In genomic region chr11:96944844-96945580, GRCm38 (mm10) we compare ENCODE assay signal across 8 mouse cellular contexts. TPM values are rescaled to one million over a fixed set of nuclear protein-coding genes. Genes with fewer than 3 reads are reported as not detected.
DNase-seq lines count a peak whose midpoint lies in the region; ATAC-seq and TF ChIP-seq lines count a peak whose summit lies in the region.

No protein-coding gene starts in this region.

- no peaks in the 10 kb centered on the region for H3K27me3 ChIP-seq in forebrain, embryonic 16.5 days (replicated peaks; ENCODE audit: control insufficient read depth, insufficient read depth, low read length)
- no peaks in the 10 kb centered on the region for H3K27me3 ChIP-seq in liver, embryonic 15.5 days

- peak overlapping the region; percentile 74 for H3K4me3 ChIP-seq in gastrocnemius, adult 2 months
- H3K4me3 ChIP-seq in forebrain, embryonic 16.5 days (replicated peaks; ENCODE audit: low read length): peak overlapping the region; percentile 54
- peak overlapping the region; percentile 83 for H3K4me3 ChIP-seq in liver, embryonic 15.5 days (replicated peaks)

- H3K36me3 ChIP-seq in forebrain, embryonic 16.5 days (ENCODE audit: control insufficient read depth, insufficient read depth): no peaks in the 10 kb centered on the region
- H3K36me3 ChIP-seq in liver, embryonic 15.5 days (replicated peaks): peaks cover 41% of the 10 kb centered on the region

- intact Hi-C loops in gastrocnemius, adult 2 months (cut with DNase I): no loop called here
- intact Hi-C loops in gastrocnemius, postnatal 14 days (cut with DNase I; ENCODE audit: low total_unique reads): no loop called here

- no peak for ATAC-seq in forebrain, embryonic 16.5 days
- ATAC-seq in liver, embryonic 15.5 days (ENCODE audit: insufficient read depth): no peak

- 87% methylated on average over 14 of the region's 14 CpGs for WGBS in forebrain, embryonic 16.5 days
- 20% methylated on average over 14 of the region's 14 CpGs for WGBS in liver, embryonic 15.5 days (ENCODE audit: insufficient replicate concordance)

- peak; percentile 38 for DNase-seq in gastrocnemius, adult 2 months
- no peak for DNase-seq in gastrocnemius, postnatal 14 days
- DNase-seq in 416B (ENCODE audit: low read depth): peak; percentile 47
- DNase-seq in cerebellum, postnatal 4 days (ENCODE audit: low spot score in 2 of 2): no peak
- DNase-seq in spleen, adult 18-20 months: no peak
- no peak for DNase-seq in adrenal gland, adult 2 months

- H3K4me2 ChIP-seq in forebrain, embryonic 16.5 days (ENCODE audit: low read length): peak overlapping the region; percentile 98
- H3K4me2 ChIP-seq in liver, embryonic 15.5 days: peak overlapping the region; percentile 95

- H3K27ac ChIP-seq in gastrocnemius, adult 2 months: peak overlapping the region; percentile 89
- no peak overlapping the region for H3K27ac ChIP-seq in forebrain, embryonic 16.5 days (ENCODE audit: low read length)
- peak overlapping the region; percentile 100 for H3K27ac ChIP-seq in liver, embryonic 15.5 days (replicated peaks)

- no peak for TF ChIP-seq CTCF in gastrocnemius, adult 2 months (IDR thresholded peaks at IDR 0.05)

- no peaks in the 10 kb centered on the region for H3K9me3 ChIP-seq in forebrain, embryonic 16.5 days (ENCODE audit: control insufficient read depth, low read length)
- H3K9me3 ChIP-seq in liver, embryonic 15.5 days (replicated peaks): no peaks in the 10 kb centered on the region

- peaks cover 20% of the 10 kb centered on the region for H3K4me1 ChIP-seq in forebrain, embryonic 16.5 days (replicated peaks; ENCODE audit: control insufficient read depth, insufficient read depth, low read length)
- H3K4me1 ChIP-seq in liver, embryonic 15.5 days (replicated peaks): peaks cover 79% of the 10 kb centered on the region

- peak overlapping the region; percentile 26; the same call in 1 of the 2 replicates for H3K9ac ChIP-seq in forebrain, embryonic 16.5 days (replicated peaks; ENCODE audit: low read depth, low read length)
- H3K9ac ChIP-seq in liver, embryonic 15.5 days: peak overlapping the region; percentile 70

RNA-seq across cellular contexts. Expression of gene Pnpo, which starts 1.2 kb away (rescaled TPM):
- total RNA-seq in gastrocnemius, adult 2 months (2021): 1 to 10 TPM; 7.4 to 8.2 TPM
- 1 to 10 TPM; 8.5 to 9.5 TPM for total RNA-seq in gastrocnemius, postnatal 14 days (2021)
- polyA plus RNA-seq in forebrain, embryonic 16.5 days (2015; fragmentation: Nextera tagmentation; extraction: Ambion mirVana): 21.7 and 22.8 TPM in 2 replicates
- 719 and 785 TPM in 2 replicates for polyA plus RNA-seq in liver, embryonic 15.5 days (2015; fragmentation: Nextera tagmentation; extraction: Ambion mirVana)
- total RNA-seq in adrenal gland, adult 2 months (2021): 10 to 100 TPM; 29.3 to 37.4 TPM
- 43.0 and 52.9 TPM in 2 replicates for polyA plus RNA-seq in adrenal gland, adult 2 months (2012; rRNA removed)

RNA-seq across cellular contexts. Expression of gene Prr15l, which starts 17.1 kb away (rescaled TPM):
- not detected for total RNA-seq in gastrocnemius, adult 2 months (2021)
- total RNA-seq in gastrocnemius, postnatal 14 days (2021): not detected
- 0.19 and 0.27 TPM in 2 replicates for polyA plus RNA-seq in forebrain, embryonic 16.5 days (2015; fragmentation: Nextera tagmentation; extraction: Ambion mirVana)
- 5.9 and 6.1 TPM in 2 replicates for polyA plus RNA-seq in liver, embryonic 15.5 days (2015; fragmentation: Nextera tagmentation; extraction: Ambion mirVana)
- total RNA-seq in adrenal gland, adult 2 months (2021): under 1 TPM; 0.52 to 0.66 TPM
- polyA plus RNA-seq in adrenal gland, adult 2 months (2012; rRNA removed): not detected in 2 replicates

RNA-seq across cellular contexts. Expression of gene Cdk5rap3, which starts 28.7 kb away (rescaled TPM):
- total RNA-seq in gastrocnemius, adult 2 months (2021): 10 to 100 TPM; 21.5 to 24.0 TPM
- 10 to 100 TPM; 26.5 to 30.0 TPM for total RNA-seq in gastrocnemius, postnatal 14 days (2021)
- polyA plus RNA-seq in forebrain, embryonic 16.5 days (2015; fragmentation: Nextera tagmentation; extraction: Ambion mirVana): 103 and 106 TPM in 2 replicates
- 33.7 and 40.6 TPM in 2 replicates for polyA plus RNA-seq in liver, embryonic 15.5 days (2015; fragmentation: Nextera tagmentation; extraction: Ambion mirVana)
- total RNA-seq in adrenal gland, adult 2 months (2021): 10 to 100 TPM; 39.8 to 52.9 TPM
- polyA plus RNA-seq in adrenal gland, adult 2 months (2012; rRNA removed): 32.8 and 35.4 TPM in 2 replicates

RNA-seq across cellular contexts. Expression of gene Sp2, which starts 37.7 kb away (rescaled TPM):
- 10 to 100 TPM; 10.4 to 11.0 TPM for total RNA-seq in gastrocnemius, adult 2 months (2021)
- total RNA-seq in gastrocnemius, postnatal 14 days (2021): 10 to 100 TPM; 13.1 to 13.6 TPM
- 16.2 and 16.3 TPM in 2 replicates for polyA plus RNA-seq in forebrain, embryonic 16.5 days (2015; fragmentation: Nextera tagmentation; extraction: Ambion mirVana)
- 17.6 and 18.0 TPM in 2 replicates for polyA plus RNA-seq in liver, embryonic 15.5 days (2015; fragmentation: Nextera tagmentation; extraction: Ambion mirVana)
- total RNA-seq in adrenal gland, adult 2 months (2021): 10 to 100 TPM; 15.4 to 18.6 TPM
- 15.2 and 19.3 TPM in 2 replicates for polyA plus RNA-seq in adrenal gland, adult 2 months (2012; rRNA removed)

Comparison
In these comparisons a context has a peak if more than half of its experiments do, and no peak if none do; other contexts are left out.
1. DNase-seq: peak in gastrocnemius, adult 2 months (single experiment) and 416B (single experiment); none in gastrocnemius, postnatal 14 days (single experiment), cerebellum, postnatal 4 days (0 of 2), spleen, adult 18-20 months (0 of 2) and adrenal gland, adult 2 months (single experiment).
2. Peak in every context shown above with its lines, with median percentiles within 50 percentile points of each other: H3K4me3 ChIP-seq.